Comparison of ENCODE assay signal across 8 mouse cellular contexts in genomic region chr1:33669708-33670141, GRCm38 (mm10). TPM values are rescaled to one million over a fixed set of nuclear protein-coding genes. Genes with fewer than 3 reads are reported as not detected.
DNase-seq lines count a peak whose midpoint lies in the region; ATAC-seq and TF ChIP-seq lines count a peak whose summit lies in the region.

Gene Prim2 (minus strand): TSS chr1:33669795.

- TF ChIP-seq CTCF in CH12.LX (conservative IDR thresholded peaks at IDR 0.05 in 1 of 2, IDR thresholded peaks at IDR 0.05 in 1 of 2; ENCODE audit: low read depth in 2 of 2, low read length in 2 of 2) = no peak
- no peak for TF ChIP-seq CTCF in liver, embryonic 14.5 days (IDR thresholded peaks at IDR 0.05; ENCODE audit: low read depth)

- H3K4me3 ChIP-seq in CH12.LX (replicated peaks in 1 of 3; ENCODE audit: low read depth in 2 of 3, low read length in 2 of 3, poor library complexity in 1 of 3) = peak within 1 kb of the TSS; percentile 56 to 87 (median 64)
- peak within 1 kb of the TSS; percentile 73 for H3K4me3 ChIP-seq in forebrain, embryonic 10.5 days
- H3K4me3 ChIP-seq in heart, embryonic 14.5 days (ENCODE audit: control insufficient read depth in 1 of 2, insufficient read depth in 1 of 2, low read depth in 1 of 2, low read length in 2 of 2) = peak within 1 kb of the TSS; percentile 74 to 85
- peak within 1 kb of the TSS; percentile 81 to 87 for H3K4me3 ChIP-seq in liver, embryonic 14.5 days (ENCODE audit: insufficient read depth in 1 of 2, low read depth in 2 of 2, low read length in 2 of 2)
- peak within 1 kb of the TSS; percentile 76 for H3K4me3 ChIP-seq in stomach, embryonic 15.5 days (replicated peaks)

- peak; percentile 86 for DNase-seq in CH12.LX (ENCODE audit: extremely low read depth)
- DNase-seq in c-Kit-negative CD71-positive TER-119-positive erythroid progenitor cells, embryonic 14.5 days (ENCODE audit: low read depth, low spot score) = peak; percentile 78
- peak; percentile 88 for DNase-seq in forebrain, embryonic 10.5 days (ENCODE audit: extremely low spot score, low spot score)
- peak; percentile 90 for DNase-seq in kidney, postnatal 14 days
- peak; percentile 75 to 81 (median 76) for DNase-seq in liver, embryonic 14.5 days (ENCODE audit: low read depth in 3 of 3, low spot score in 3 of 3)
- DNase-seq in neural tube, embryonic 10.5 days (ENCODE audit: extremely low spot score, low spot score) = peak; percentile 90

- H3K36me3 ChIP-seq in CH12.LX (replicated peaks in 1 of 2; ENCODE audit: control insufficient read depth in 1 of 2, insufficient read depth in 1 of 2, low read length in 1 of 2) = peaks cover 28 to 39% of the 10 kb centered on the region in 2 experiments
- H3K36me3 ChIP-seq in forebrain, embryonic 10.5 days (replicated peaks) = peaks cover 36% of the 10 kb centered on the region
- H3K36me3 ChIP-seq in heart, embryonic 14.5 days (ENCODE audit: control insufficient read depth, insufficient read depth, low read length) = peaks cover 21% of the 10 kb centered on the region
- H3K36me3 ChIP-seq in liver, embryonic 14.5 days (replicated peaks; ENCODE audit: control insufficient read depth, insufficient read depth, low read depth) = peaks cover 28% of the 10 kb centered on the region
- H3K36me3 ChIP-seq in stomach, embryonic 15.5 days = peaks cover 6% of the 10 kb centered on the region; the same call in 1 of the 2 replicates

- no peak for TF ChIP-seq RAD21 in CH12.LX (IDR thresholded peaks at IDR 0.05; ENCODE audit: low read depth, low read length)

- dilution Hi-C loops in CH12.LX (cut with MboI; ENCODE audit: extremely low pct_ligation_motif_present, extremely low pct_unique_long_range_greater_than_20kb, low sequenced_read_pairs) = no loop called here

- TF ChIP-seq POLR2A in CH12.LX (IDR thresholded peaks at IDR 0.05; ENCODE audit: low read depth, low read length) = peak; percentile 96

- WGBS in forebrain, embryonic 10.5 days = under 1% methylated on average over 26 of the region's 26 CpGs
- WGBS in heart, embryonic 14.5 days = 0% methylated on average over 26 of the region's 26 CpGs
- WGBS in liver, embryonic 14.5 days (ENCODE audit: insufficient replicate concordance) = under 1% methylated on average over 26 of the region's 26 CpGs
- WGBS in stomach, embryonic 15.5 days = under 1% methylated on average over 26 of the region's 26 CpGs

- in situ Hi-C loops in CH12.LX (cut with MboI; ENCODE audit: low pct_ligation_motif_present, low pct_unique_long_range_greater_than_20kb, low sequenced_read_pairs) = no loop called here

- peaks cover 9 to 14% of the 10 kb centered on the region in 2 experiments for H3K4me1 ChIP-seq in CH12.LX (ENCODE audit: control insufficient read depth in 1 of 2, insufficient read depth in 2 of 2)
- peaks cover 16% of the 10 kb centered on the region for H3K4me1 ChIP-seq in forebrain, embryonic 10.5 days
- H3K4me1 ChIP-seq in heart, embryonic 14.5 days (ENCODE audit: control insufficient read depth in 2 of 2, insufficient read depth in 2 of 2, low read length in 2 of 2) = 0 out of 4 replicates have a peak, but pooled peaks cover 0 to 9% of the 10 kb centered on the region in 2 experiments
- H3K4me1 ChIP-seq in liver, embryonic 14.5 days (replicated peaks; ENCODE audit: control insufficient read depth in 2 of 2, insufficient read depth in 2 of 2, low read length in 1 of 2) = peaks cover 22 to 23% of the 10 kb centered on the region in 2 experiments
- H3K4me1 ChIP-seq in stomach, embryonic 15.5 days = no peaks in the 10 kb centered on the region

- H3K9ac ChIP-seq in CH12.LX (ENCODE audit: insufficient read depth, low read depth) = peak within 1 kb of the TSS; percentile 75
- peak within 1 kb of the TSS; percentile 76 for H3K9ac ChIP-seq in heart, embryonic 14.5 days (ENCODE audit: low read length)
- H3K9ac ChIP-seq in liver, embryonic 14.5 days (replicated peaks) = peak within 1 kb of the TSS; percentile 86
- peak within 1 kb of the TSS; percentile 61 for H3K9ac ChIP-seq in stomach, embryonic 15.5 days

- peak within 1 kb of the TSS; percentile 65 for H3K4me2 ChIP-seq in CH12.LX (ENCODE audit: insufficient read depth, low read depth, poor library complexity, severe bottlenecking)
- H3K4me2 ChIP-seq in heart, embryonic 14.5 days (ENCODE audit: low read length) = peak within 1 kb of the TSS; percentile 94
- H3K4me2 ChIP-seq in liver, embryonic 14.5 days (ENCODE audit: low read depth) = peak within 1 kb of the TSS; percentile 98
- peak within 1 kb of the TSS; percentile 82 for H3K4me2 ChIP-seq in stomach, embryonic 15.5 days

- H3K9me3 ChIP-seq in CH12.LX (replicated peaks; ENCODE audit: low read length) = no peaks in the 10 kb centered on the region
- H3K9me3 ChIP-seq in forebrain, embryonic 10.5 days = no peaks in the 10 kb centered on the region
- H3K9me3 ChIP-seq in heart, embryonic 14.5 days (ENCODE audit: control insufficient read depth, low read length) = no peaks in the 10 kb centered on the region
- no peaks in the 10 kb centered on the region for H3K9me3 ChIP-seq in liver, embryonic 14.5 days (ENCODE audit: control insufficient read depth, low read length)
- no peaks in the 10 kb centered on the region for H3K9me3 ChIP-seq in stomach, embryonic 15.5 days

- ATAC-seq in heart, embryonic 14.5 days (ENCODE audit: insufficient number of reproducible peaks, insufficient read depth, low FRiP score, low read depth) = peak; percentile 73
- peak; percentile 83 for ATAC-seq in liver, embryonic 14.5 days (ENCODE audit: insufficient read depth)
- peak; percentile 85 for ATAC-seq in stomach, embryonic 15.5 days (ENCODE audit: insufficient read depth, low FRiP score, low read depth)

- H3K27me3 ChIP-seq in CH12.LX (replicated peaks) = no peaks in the 10 kb centered on the region
- no peaks in the 10 kb centered on the region for H3K27me3 ChIP-seq in forebrain, embryonic 10.5 days (ENCODE audit: poor library complexity, severe bottlenecking)
- no peaks in the 10 kb centered on the region for H3K27me3 ChIP-seq in heart, embryonic 14.5 days (ENCODE audit: control insufficient read depth, insufficient read depth, low read length)
- no peaks in the 10 kb centered on the region for H3K27me3 ChIP-seq in liver, embryonic 14.5 days (ENCODE audit: control insufficient read depth, insufficient read depth, low read length)
- H3K27me3 ChIP-seq in stomach, embryonic 15.5 days (replicated peaks) = no peaks in the 10 kb centered on the region

- peak within 1 kb of the TSS; percentile 12; the same call in 1 of the 2 replicates for H3K27ac ChIP-seq in CH12.LX (ENCODE audit: insufficient read depth, low read depth)
- H3K27ac ChIP-seq in forebrain, embryonic 10.5 days = peak within 1 kb of the TSS; percentile 88
- peak within 1 kb of the TSS; percentile 68 to 81 for H3K27ac ChIP-seq in heart, embryonic 14.5 days (replicated peaks in 1 of 2; ENCODE audit: control insufficient read depth in 1 of 2, insufficient read depth in 1 of 2, low read depth in 2 of 2, low read length in 2 of 2)
- peak within 1 kb of the TSS; percentile 72 for H3K27ac ChIP-seq in liver, embryonic 14.5 days
- peak within 1 kb of the TSS; percentile 79 for H3K27ac ChIP-seq in stomach, embryonic 15.5 days

- H3K79me2 ChIP-seq in CH12.LX (replicated peaks; ENCODE audit: control insufficient read depth, extremely low read depth, insufficient read depth, poor library complexity, severe bottlenecking) = peaks cover 7% of the 10 kb centered on the region

- no peak for TF ChIP-seq EP300 in CH12.LX (IDR thresholded peaks at IDR 0.05; ENCODE audit: low read length)
- TF ChIP-seq EP300 in liver, embryonic 14.5 days (IDR thresholded peaks at IDR 0.05; ENCODE audit: low read depth) = no peak

TF ChIP-seq in CH12.LX, 34 proteins besides CTCF, POLR2A, EP300 and RAD21 (continues in another document):
- no peak for TF ChIP-seq USF2 (conservative IDR thresholded peaks at IDR 0.05; ENCODE audit: low read depth, low read length)
- no peak for TF ChIP-seq MAFK (IDR thresholded peaks at IDR 0.05; ENCODE audit: insufficient replicate concordance, low read length)
- TF ChIP-seq SMC3 (IDR thresholded peaks at IDR 0.05; ENCODE audit: low read depth, low read length) = no peak
- TF ChIP-seq UBTF (IDR thresholded peaks at IDR 0.05; ENCODE audit: low read depth, low read length) = no peak
- TF ChIP-seq MAZ (IDR thresholded peaks at IDR 0.05; ENCODE audit: low read depth, low read length) = no peak
- peak; percentile 93 for TF ChIP-seq SIN3A (IDR thresholded peaks at IDR 0.05; ENCODE audit: low read length)
- no peak for TF ChIP-seq ETS1 (conservative IDR thresholded peaks at IDR 0.05; ENCODE audit: low read depth, low read length)
- no peak for TF ChIP-seq ZC3H11A (IDR thresholded peaks at IDR 0.05; ENCODE audit: low read depth, low read length)
- no peak; the same call in 1 of the 2 replicates for TF ChIP-seq IRF4 (IDR thresholded peaks at IDR 0.05; ENCODE audit: low read depth, low read length)
- TF ChIP-seq TBP (conservative IDR thresholded peaks at IDR 0.05; ENCODE audit: low read depth, low read length) = peak; percentile 75
- peak; percentile 89 for TF ChIP-seq MXI1 (IDR thresholded peaks at IDR 0.05; ENCODE audit: low read depth, low read length)
- TF ChIP-seq E2F4 (IDR thresholded peaks at IDR 0.05; ENCODE audit: insufficient replicate concordance, low read depth, low read length) = peak; percentile 94; the same call in 1 of the 2 replicates
- 0 out of 2 replicates have a peak, but pooled peaks have one; percentile 73 for TF ChIP-seq KAT2A (IDR thresholded peaks at IDR 0.05; ENCODE audit: insufficient replicate concordance, low read length)
- TF ChIP-seq RCOR1 (conservative IDR thresholded peaks at IDR 0.05; ENCODE audit: low read depth, low read length) = peak; percentile 60; the same call in 1 of the 2 replicates
- no peak for TF ChIP-seq ZKSCAN1 (IDR thresholded peaks at IDR 0.05; ENCODE audit: borderline replicate concordance, low read depth, low read length)
- 0 out of 2 replicates have a peak, but pooled peaks have one; percentile 33 for TF ChIP-seq MEF2A (IDR thresholded peaks at IDR 0.05; ENCODE audit: borderline replicate concordance, low read depth, low read length)
- peak; percentile 90 for TF ChIP-seq NELFE (IDR thresholded peaks at IDR 0.05; ENCODE audit: low read depth, low read length)
- TF ChIP-seq POLR2AphosphoS2 (IDR thresholded peaks at IDR 0.05; ENCODE audit: low read depth, low read length) = peak; percentile 82
- TF ChIP-seq ELF1 (IDR thresholded peaks at IDR 0.05; ENCODE audit: low read depth, low read length) = peak; percentile 83

RNA-seq across cellular contexts. Expression of gene Prim2, which starts in this region (rescaled TPM):
- total RNA-seq in CH12.LX (2012; rRNA removed) (41.3 and 45.9 TPM in 2 replicates), CH12.LX (2014; rRNA removed) (72.6 and 78.8 TPM in 2 replicates)
- 50.7 and 51.7 TPM in 2 replicates for polyA plus RNA-seq in CH12.LX (2012; ENCODE audit: insufficient read length, low read depth)
- 61.3 and 61.5 TPM in 2 replicates for polyA plus RNA-seq in forebrain, embryonic 10.5 days (2016; fragmentation: Nextera tagmentation; extraction: Ambion mirVana)
- 15.6 and 16.5 TPM in 2 replicates for polyA plus RNA-seq in heart, embryonic 14.5 days (2014; fragmentation: Nextera tagmentation; extraction: Ambion mirVana)
- polyA plus RNA-seq in liver, embryonic 14.5 days (2012; rRNA removed) = 23.4 and 34.1 TPM in 2 replicates
- 38.1 and 40.7 TPM in 2 replicates for polyA plus RNA-seq in liver, embryonic 14.5 days (2014; fragmentation: Nextera tagmentation; extraction: Ambion mirVana)
- polyA plus RNA-seq in stomach, embryonic 15.5 days (2015; fragmentation: Nextera tagmentation; extraction: Ambion mirVana) = 31.9 and 32.6 TPM in 2 replicates

Comparison
In these comparisons a context has a peak if more than half of its experiments do, and no peak if none do; other contexts are left out.
1. Peak in every context shown above with its lines: DNase-seq, ATAC-seq, H3K4me3 ChIP-seq and H3K27ac ChIP-seq.
2. H3K27ac ChIP-seq: peak in every context shown above with its lines; median percentile 88 in forebrain, embryonic 10.5 days; 79 in stomach, embryonic 15.5 days; 74 in heart, embryonic 14.5 days; 72 in liver, embryonic 14.5 days; 12 in CH12.LX.